Mouse (Mus musculus) MEL (cell line): ENCODE data around the gene Cetn4. TPM values are rescaled to one million over a fixed set of nuclear protein-coding genes. Genes with fewer than 3 reads are reported as not detected.

Experiments
- DNase-seq: peaks from one replicate; pipeline ENCODE4 v3.0.0; 2011; ENCODE audit warnings: low read depth, low spot score
- H3K27ac ChIP-seq: 2 replicates; pipeline ENCODE4 v1.5.1; 2012; ENCODE audit warnings: low read depth, mild to moderate bottlenecking, control low read depth, low read length, moderate library complexity; ENCODE audit not compliant: control insufficient read depth
- H3K27me3 ChIP-seq, 2 experiments: fragments of 150-350 bp in 1 of 2; sonication (generic) in 1 of 2; 2 replicates each; pipeline ENCODE4 v1.6.1; 2012; ENCODE audit warnings: low read length in 2 of 2, mild to moderate bottlenecking in 2 of 2, improper control_type of control experiment in 1 of 2, moderate library complexity in 1 of 2; ENCODE audit not compliant: insufficient read depth in 2 of 2, control insufficient read depth in 1 of 2
- H3K36me3 ChIP-seq, 2 experiments: 2 replicates each; pipeline ENCODE4 v1.6.1; 2012 to 2014; ENCODE audit warnings: low read length in 2 of 2, improper control_type of control experiment in 1 of 2, inconsistent platforms in 1 of 2, mild to moderate bottlenecking in 1 of 2; ENCODE audit not compliant: insufficient read depth in 2 of 2, control insufficient read depth in 1 of 2
- H3K4me1 ChIP-seq, 2 experiments: fragments of 150-350 bp in 1 of 2; sonication (generic) in 1 of 2; 2 replicates each; pipeline ENCODE4 v1.6.1; 2012; ENCODE audit warnings: low read length in 2 of 2, improper control_type of control experiment in 1 of 2, mild to moderate bottlenecking in 1 of 2; ENCODE audit not compliant: insufficient read depth in 2 of 2, control insufficient read depth in 1 of 2
- H3K4me3 ChIP-seq, 2 experiments: fragments of 150-350 bp in 1 of 2; sonication (generic) in 1 of 2; 2 replicates each; pipeline ENCODE4 v1.5.1; 2012; ENCODE audit warnings: low read depth in 2 of 2, low read length in 2 of 2, mild to moderate bottlenecking in 2 of 2, moderate library complexity in 2 of 2, control low read depth in 1 of 2, improper control_type of control experiment in 1 of 2; ENCODE audit not compliant: control insufficient read depth in 1 of 2, insufficient read depth in 1 of 2
- H3K79me2 ChIP-seq: 2 replicates; pipeline ENCODE4 v1.6.1; 2012; ENCODE audit warnings: mild to moderate bottlenecking, low read length, moderate library complexity; ENCODE audit not compliant: control insufficient read depth, poor library complexity, insufficient read depth
- H3K9ac ChIP-seq: 2 replicates; pipeline ENCODE4 v1.6.1; 2012; ENCODE audit warnings: low read depth, mild to moderate bottlenecking, control low read depth, low read length, moderate library complexity; ENCODE audit not compliant: control insufficient read depth, poor library complexity, severe bottlenecking
- H3K9me3 ChIP-seq: fragments of 150-350 bp; sonication (generic); replicated peaks from 2 replicates; pipeline ENCODE4 v1.6.1; 2012; ENCODE audit warnings: mild to moderate bottlenecking, low read length, improper control_type of control experiment, moderate library complexity; ENCODE audit not compliant: insufficient read depth
- BHLHE40 ChIP-seq: IDR thresholded peaks from 2 replicates; pipeline ENCODE4 v1.6.1; 2012; ENCODE audit warnings: low read depth, mild to moderate bottlenecking, inconsistent platforms, low read length, improper control_type of control experiment, borderline replicate concordance
- CHD2 ChIP-seq: IDR thresholded peaks from 2 replicates; pipeline ENCODE4 v1.6.1; 2011; ENCODE audit warnings: low read length, improper control_type of control experiment
- CTCF ChIP-seq, 3 experiments: IDR thresholded peaks in 2 of 3; conservative IDR thresholded peaks in 1 of 3; 2 replicates each; pipeline ENCODE4 v1.5.1; 2011 to 2012; ENCODE audit warnings: low read length in 3 of 3, low read depth in 2 of 3, mild to moderate bottlenecking in 2 of 3, improper control_type of control experiment in 1 of 3, inconsistent platforms in 1 of 3, mixed read lengths in 1 of 3, moderate library complexity in 1 of 3; ENCODE audit not compliant: control insufficient read depth in 1 of 3, insufficient read depth in 1 of 3, poor library complexity in 1 of 3, severe bottlenecking in 1 of 3
- E2F4 ChIP-seq: IDR thresholded peaks from 2 replicates; pipeline ENCODE4 v1.6.1; 2011; ENCODE audit warnings: low read depth, low read length, improper control_type of control experiment, borderline replicate concordance
- ELF1 ChIP-seq: IDR thresholded peaks from 2 replicates; pipeline ENCODE4 v1.6.1; 2014; ENCODE audit warnings: low read depth, mild to moderate bottlenecking, inconsistent platforms, low read length, improper control_type of control experiment, moderate library complexity
- EP300 ChIP-seq, 2 experiments: IDR thresholded peaks; 2 replicates each; pipeline ENCODE4 v1.6.1; 2011; ENCODE audit warnings: improper control_type of control experiment in 2 of 2, low read length in 2 of 2, low read depth in 1 of 2, mild to moderate bottlenecking in 1 of 2
- ETS1 ChIP-seq: IDR thresholded peaks from 2 replicates; pipeline ENCODE4 v1.6.1; 2012; ENCODE audit warnings: low read depth, mild to moderate bottlenecking, inconsistent platforms, low read length, improper control_type of control experiment, moderate library complexity
- GABPA ChIP-seq: IDR thresholded peaks from 2 replicates; pipeline ENCODE4 v1.6.1; 2012; ENCODE audit warnings: low read depth, mild to moderate bottlenecking, inconsistent platforms, low read length, improper control_type of control experiment, moderate library complexity
- GATA1 ChIP-seq: IDR thresholded peaks from 2 replicates; pipeline ENCODE4 v1.6.1; 2011; ENCODE audit warnings: low read depth, low read length, improper control_type of control experiment
- HCFC1 ChIP-seq: IDR thresholded peaks from 2 replicates; pipeline ENCODE4 v1.6.1; 2012; ENCODE audit warnings: low read depth, mild to moderate bottlenecking, inconsistent platforms, low read length, improper control_type of control experiment, moderate library complexity
- JUND ChIP-seq: IDR thresholded peaks from 2 replicates; pipeline ENCODE4 v1.6.1; 2011; ENCODE audit warnings: low read depth, mild to moderate bottlenecking, improper control_type of control experiment, low read length
- KAT2A ChIP-seq: conservative IDR thresholded peaks from 2 replicates; pipeline ENCODE4 v1.6.1; 2012; ENCODE audit warnings: low read depth, low read length, improper control_type of control experiment, inconsistent platforms
- MAFK ChIP-seq: IDR thresholded peaks from 2 replicates; pipeline ENCODE4 v1.6.1; 2011; ENCODE audit warnings: low read depth, mild to moderate bottlenecking, low read length, improper control_type of control experiment, borderline replicate concordance
- MAX ChIP-seq: IDR thresholded peaks from 2 replicates; pipeline ENCODE4 v1.6.1; 2011; ENCODE audit warnings: low read length, improper control_type of control experiment
- MAZ ChIP-seq: IDR thresholded peaks from 2 replicates; pipeline ENCODE4 v1.6.1; 2012; ENCODE audit warnings: low read depth, mild to moderate bottlenecking, inconsistent platforms, low read length, improper control_type of control experiment
- MEF2A ChIP-seq: IDR thresholded peaks from 2 replicates; pipeline ENCODE4 v1.6.1; 2014; ENCODE audit warnings: low read depth, mild to moderate bottlenecking, inconsistent platforms, low read length, improper control_type of control experiment; ENCODE audit not compliant: poor library complexity, insufficient replicate concordance, severe bottlenecking; ENCODE audit errors: extremely low read depth
- MXI1 ChIP-seq: IDR thresholded peaks from 2 replicates; pipeline ENCODE4 v1.6.1; 2011; ENCODE audit warnings: mild to moderate bottlenecking, low read depth, low read length, improper control_type of control experiment
- MYC ChIP-seq: IDR thresholded peaks from 2 replicates; pipeline ENCODE4 v1.6.1; 2011; ENCODE audit warnings: low read depth, mild to moderate bottlenecking, low read length, improper control_type of control experiment, moderate library complexity
- NELFE ChIP-seq: IDR thresholded peaks from 2 replicates; pipeline ENCODE4 v1.6.1; 2011; ENCODE audit warnings: low read depth, low read length, improper control_type of control experiment
- NRF1 ChIP-seq: IDR thresholded peaks from 2 replicates; pipeline ENCODE4 v1.6.1; 2014; ENCODE audit warnings: low read depth, mild to moderate bottlenecking, inconsistent platforms, low read length, improper control_type of control experiment, moderate library complexity; ENCODE audit not compliant: poor library complexity, insufficient read depth, severe bottlenecking
- POLR2A ChIP-seq, 2 experiments: IDR thresholded peaks; 2 replicates each; pipeline ENCODE4 v1.6.1; 2011 to 2012; ENCODE audit warnings: low read length in 2 of 2, mild to moderate bottlenecking in 2 of 2, control low read depth in 1 of 2, improper control_type of control experiment in 1 of 2, low read depth in 1 of 2, moderate library complexity in 1 of 2; ENCODE audit not compliant: control insufficient read depth in 1 of 2, insufficient read depth in 1 of 2, poor library complexity in 1 of 2
- POLR2AphosphoS2 ChIP-seq: IDR thresholded peaks from 2 replicates; pipeline ENCODE4 v1.6.1; 2011; ENCODE audit warnings: low read length, improper control_type of control experiment
- POLR2AphosphoS5 ChIP-seq: IDR thresholded peaks from 2 replicates; pipeline ENCODE4 v1.6.1; 2012; ENCODE audit warnings: low read depth, borderline replicate concordance, mild to moderate bottlenecking, inconsistent platforms, low read length, moderate library complexity, mixed read lengths
- RAD21 ChIP-seq: IDR thresholded peaks from 2 replicates; pipeline ENCODE4 v1.6.1; 2011; ENCODE audit warnings: mild to moderate bottlenecking, low read depth, low read length, improper control_type of control experiment
- RCOR1 ChIP-seq: IDR thresholded peaks from 2 replicates; pipeline ENCODE4 v1.6.1; 2012; ENCODE audit warnings: low read depth, mild to moderate bottlenecking, inconsistent platforms, low read length, improper control_type of control experiment
- SIN3A ChIP-seq: IDR thresholded peaks from 2 replicates; pipeline ENCODE4 v1.6.1; 2012; ENCODE audit warnings: low read length, improper control_type of control experiment, inconsistent platforms
- SMC3 ChIP-seq: IDR thresholded peaks from 2 replicates; pipeline ENCODE4 v1.6.1; 2011; ENCODE audit warnings: low read depth, low read length, improper control_type of control experiment
- TAL1 ChIP-seq: IDR thresholded peaks from 2 replicates; pipeline ENCODE4 v1.6.1; 2012; ENCODE audit warnings: mild to moderate bottlenecking, inconsistent platforms, low read length, moderate library complexity, mixed read lengths
- TBP ChIP-seq: IDR thresholded peaks from 2 replicates; pipeline ENCODE4 v1.8.0; 2011; ENCODE audit warnings: low read depth, low read length, improper control_type of control experiment
- TCF12 ChIP-seq: IDR thresholded peaks from 2 replicates; pipeline ENCODE4 v1.6.1; 2014; ENCODE audit warnings: low read depth, mild to moderate bottlenecking, inconsistent platforms, low read length, improper control_type of control experiment, moderate library complexity
- UBTF ChIP-seq: IDR thresholded peaks from 2 replicates; pipeline ENCODE4 v1.6.1; 2012; ENCODE audit warnings: low read depth, mild to moderate bottlenecking, inconsistent platforms, low read length, improper control_type of control experiment, moderate library complexity, borderline replicate concordance; ENCODE audit not compliant: insufficient read depth
- USF1 ChIP-seq: IDR thresholded peaks from 2 replicates; pipeline ENCODE4 v1.6.1; 2014; ENCODE audit warnings: low read depth, mild to moderate bottlenecking, inconsistent platforms, low read length, improper control_type of control experiment, moderate library complexity
- USF2 ChIP-seq, 2 experiments: IDR thresholded peaks; 2 replicates each; pipeline ENCODE4 v1.6.1; 2011 to 2012; ENCODE audit warnings: improper control_type of control experiment in 2 of 2, low read length in 2 of 2, borderline replicate concordance in 1 of 2, inconsistent platforms in 1 of 2, low read depth in 1 of 2, mild to moderate bottlenecking in 1 of 2; ENCODE audit not compliant: insufficient read depth in 1 of 2
- ZC3H11A ChIP-seq: IDR thresholded peaks from 2 replicates; pipeline ENCODE4 v1.6.1; 2012; ENCODE audit warnings: low read depth, mild to moderate bottlenecking, inconsistent platforms, low read length, improper control_type of control experiment
- ZKSCAN1 ChIP-seq: IDR thresholded peaks from 2 replicates; pipeline ENCODE4 v1.6.1; 2012; ENCODE audit warnings: low read depth, mild to moderate bottlenecking, inconsistent platforms, low read length, improper control_type of control experiment, moderate library complexity
- ZMIZ1 ChIP-seq: IDR thresholded peaks from 2 replicates; pipeline ENCODE4 v1.6.1; 2012; ENCODE audit warnings: low read depth, mild to moderate bottlenecking, inconsistent platforms, low read length, improper control_type of control experiment, moderate library complexity
- ZNF384 ChIP-seq: IDR thresholded peaks from 2 replicates; pipeline ENCODE4 v1.6.1; 2012; ENCODE audit warnings: low read depth, mild to moderate bottlenecking, inconsistent platforms, low read length, improper control_type of control experiment
- polyA plus RNA-seq, 2 experiments: library from polyadenylated mRNA; stranded (reverse) in 1 of 2; unstranded in 1 of 2; fragments of >175 nt in 1 of 2; fragments of >200 nt in 1 of 2; gene quantifications; 2 replicates each; pipeline versions ENCODE4 v1.2.1 to v1.2.4; 2012; ENCODE audit warnings: low replicate concordance in 2 of 2, low read depth in 1 of 2; ENCODE audit not compliant: insufficient read length in 2 of 2, insufficient read depth in 1 of 2, missing spikeins in 1 of 2
- total RNA-seq: library from RNA; depleted of rRNA; stranded (reverse); fragments of 300-350 nt; gene quantifications from 2 replicates; pipeline ENCODE4 v1.2.3, GENCODE M21; 2012

Gene Cetn4
- total and polyA plus RNA-seq, 3 experiments, result 0.85 to 3.8 TPM; not detected in 1

GRCm38 (mm10) chr3:37326627-37327026, 14.1 kb upstream of the Cetn4 start:
- H3K27ac ChIP-seq, result peak overlapping the region; percentile 65
- no peaks in the 10 kb centered on the region for H3K27me3 ChIP-seq
- H3K4me1 ChIP-seq, result peaks cover 20 to 36% of the 10 kb centered on the region in 2 experiments
- TF ChIP-seq GABPA (no peak), MAZ (0 out of 2 replicates have a peak, but pooled peaks have one; percentile 43), KAT2A (no peak), E2F4 (no peak), USF1 (no peak), ZKSCAN1 (no peak), MXI1 (peak; percentile 41; the same call in 1 of the 2 replicates), TCF12 (peak; percentile 93), SMC3 (no peak), MAFK (0 out of 2 replicates have a peak, but pooled peaks have one; percentile 41), RAD21 (no peak), MEF2A (no peak), USF2 (IDR thresholded peaks at IDR 0.05; ENCODE audit: borderline replicate concordance in 1 of 2, insufficient read depth in 1 of 2, low read depth in 1 of 2, low read length in 2 of 2) (no peak), CTCF (IDR thresholded peaks at IDR 0.05 in 2 of 3, conservative IDR thresholded peaks at IDR 0.05 in 1 of 3; ENCODE audit: control insufficient read depth in 1 of 3, insufficient read depth in 1 of 3, low read depth in 2 of 3, low read length in 3 of 3, poor library complexity in 1 of 3, severe bottlenecking in 1 of 3) (no peak), CHD2 (0 out of 2 replicates have a peak, but pooled peaks have one; percentile 15), POLR2AphosphoS5 (no peak), POLR2AphosphoS2 (no peak), ELF1 (no peak), ZMIZ1 (no peak), JUND (no peak), NELFE (no peak), HCFC1 (no peak), TAL1 (0 out of 2 replicates have a peak, but pooled peaks have one; percentile 4), RCOR1 (peak; percentile 74), ZC3H11A (no peak), ETS1 (peak; percentile 81), MYC (no peak; the same call in 1 of the 2 replicates), SIN3A (peak; percentile 78), EP300 (IDR thresholded peaks at IDR 0.05; ENCODE audit: low read depth in 1 of 2, low read length in 2 of 2) (peak; percentile 89), NRF1 (no peak), GATA1 (peak; percentile 94), TBP (no peak), BHLHE40 (peak; percentile 69), POLR2A (IDR thresholded peaks at IDR 0.05; ENCODE audit: control insufficient read depth in 1 of 2, insufficient read depth in 1 of 2, low read depth in 1 of 2, low read length in 2 of 2, poor library complexity in 1 of 2) (no peak), UBTF (no peak), MAX (no peak), ZNF384 (no peak)

More at GRCm38 (mm10) chr3:37326627-37327026, 14.1 kb upstream of the Cetn4 start:
- Histone ChIP-seq H3K9ac (no peak overlapping the region), H3K4me3 (peak overlapping the region in 1 of 2 experiments; percentile 26; a peak in 1 of 4 replicates), H3K36me3 (peaks cover 0 to 44% of the 10 kb centered on the region in 2 experiments; a peak in 2 of 4 replicates), H3K9me3 (no peaks in the 10 kb centered on the region), H3K79me2 (no peaks in the 10 kb centered on the region)
- peak; percentile 41 for DNase-seq
